Mouse (Mus musculus): Measurements from ENCODE around the gene Best1.

Best1 gene

GRCm38 (mm10) chr19:10022414-10023303 lies 21.2 kb upstream of the Best1 start:
- no peak for DNase-seq

GRCm38 (mm10) chr19:10021981-10022380 lies 20.5 kb upstream of the Best1 start:
- DNase-seq = no peak

GRCm38 (mm10) chr19:10019214-10019760 lies 17.9 kb upstream of the Best1 start:
- no peak for DNase-seq

GRCm38 (mm10) chr19:10018527-10018818 lies 17.0 kb upstream of the Best1 start:
- no peak for DNase-seq

GRCm38 (mm10) chr19:10017637-10018526 lies 16.4 kb upstream of the Best1 start:
- peak; percentile 68 for DNase-seq

GRCm38 (mm10) chr19:10016151-10016550 lies 14.7 kb upstream of the Best1 start:
- DNase-seq = no peak

GRCm38 (mm10) chr19:10015442-10015841 lies 14.0 kb upstream of the Best1 start:
- no peak for DNase-seq

- no peak for DNase-seq
Measured at GRCm38 (mm10) chr19:10014824-10015223, 13.4 kb upstream of the Best1 start.

GRCm38 (mm10) chr19:10013913-10014312 lies 12.5 kb upstream of the Best1 start:
- DNase-seq = no peak

GRCm38 (mm10) chr19:10013348-10013747 lies 11.9 kb upstream of the Best1 start:
- DNase-seq = no peak

GRCm38 (mm10) chr19:10012827-10013278 lies 11.4 kb upstream of the Best1 start:
- no peak for DNase-seq

- DNase-seq = no peak
Measured at GRCm38 (mm10) chr19:10011408-10011807, 10.0 kb upstream of the Best1 start.

- DNase-seq = no peak
Measured at GRCm38 (mm10) chr19:10003696-10004095, 2.3 kb upstream of the Best1 start.

GRCm38 (mm10) chr19:10000330-10000729 lies 1.1 kb downstream of the Best1 start:
- no peak for DNase-seq

- no peak for DNase-seq
Measured at GRCm38 (mm10) chr19:9998736-9999486, 2.5 kb downstream of the Best1 start.

GRCm38 (mm10) chr19:9998063-9998416 lies 3.4 kb downstream of the Best1 start:
- DNase-seq = no peak

GRCm38 (mm10) chr19:9997204-9998062 lies 4.0 kb downstream of the Best1 start:
- no peak for DNase-seq

GRCm38 (mm10) chr19:9993036-9993656 lies 8.3 kb downstream of the Best1 start:
- peak; percentile 96 for DNase-seq

- no peak for DNase-seq
Measured at GRCm38 (mm10) chr19:9992011-9992958, 9.1 kb downstream of the Best1 start.

- DNase-seq = peak; percentile 92
Measured at GRCm38 (mm10) chr19:9991304-9991703, 10.1 kb downstream of the Best1 start.

Data from thymus, postnatal 4 days (tissue).